Mouse (Mus musculus): ENCODE data around the gene Cep131. TPM values are rescaled to one million over a fixed set of nuclear protein-coding genes. Genes with fewer than 3 reads are reported as not detected.

Cep131 gene
- polyA plus RNA-seq, 1 experiment from 2014 or later: 30.3 TPM

- no peaks in the 10 kb centered on the region for H3K9me3 ChIP-seq
- H3K27ac ChIP-seq: no peak overlapping the region
- peak overlapping the region; percentile 94 for H3K4me2 ChIP-seq
- peaks cover 43% of the 10 kb centered on the region for H3K27me3 ChIP-seq
- WGBS: 2% methylated on average over 23 of the region's 23 CpGs
- H3K36me3 ChIP-seq: no peaks in the 10 kb centered on the region
- no peak for ATAC-seq (ENCODE audit: insufficient number of reproducible peaks, insufficient read depth, low FRiP score, low TSS enrichment, low read depth)
- peaks cover 45% of the 10 kb centered on the region for H3K4me1 ChIP-seq
- peak overlapping the region; percentile 54 for H3K9ac ChIP-seq
- peak overlapping the region; percentile 68 for H3K4me3 ChIP-seq
Measured at GRCm38 (mm10) chr11:120048252-120048556, 38.4 kb downstream of the Cep131 start.

DNA sequence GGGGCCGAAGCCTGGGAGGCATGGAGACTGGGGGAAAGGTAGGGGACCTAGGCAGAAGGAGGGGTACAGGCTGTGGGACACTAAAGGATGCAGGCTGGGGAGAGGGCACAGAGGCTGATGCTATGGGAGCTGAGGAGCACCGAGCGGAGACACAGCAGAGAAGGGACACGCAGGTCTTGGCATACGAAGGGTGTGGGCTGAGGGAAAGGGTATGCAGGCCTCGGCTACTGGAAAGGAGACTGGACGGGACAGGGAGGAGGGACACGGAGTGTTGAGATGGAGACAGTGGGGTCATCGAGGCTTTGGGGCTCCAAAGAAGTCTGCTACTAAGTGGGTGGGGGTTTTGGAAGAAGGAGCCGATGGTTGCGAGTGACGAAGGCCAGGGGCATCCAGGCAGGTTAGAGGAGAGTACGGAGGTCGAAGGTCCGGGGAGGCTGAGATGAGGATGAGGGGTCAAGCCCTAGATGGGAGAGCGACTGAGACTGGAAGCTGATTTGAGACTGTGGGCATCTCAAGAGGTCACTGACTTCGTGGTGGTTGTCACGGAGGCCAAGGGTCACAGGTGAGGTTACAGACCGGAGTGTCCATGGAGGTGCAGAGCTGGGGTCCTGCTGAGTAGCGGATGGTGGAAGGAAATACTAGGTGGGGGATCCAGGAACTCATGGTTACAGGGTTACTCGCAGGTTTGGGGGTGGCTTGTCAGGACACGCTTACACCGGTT lies 38.9 kb downstream of the Cep131 start:
- no peak overlapping the region for H3K27ac ChIP-seq
- no peak for ATAC-seq (ENCODE audit: insufficient number of reproducible peaks, insufficient read depth, low FRiP score, low TSS enrichment, low read depth)
- H3K4me2 ChIP-seq: peak overlapping the region; percentile 94
- no peaks in the 10 kb centered on the region for H3K9me3 ChIP-seq
- H3K36me3 ChIP-seq: no peaks in the 10 kb centered on the region
- H3K4me3 ChIP-seq: peak overlapping the region; percentile 68
- peaks cover 45% of the 10 kb centered on the region for H3K4me1 ChIP-seq
- peak overlapping the region; percentile 77 for H3K9ac ChIP-seq
- WGBS: 8% methylated on average over 23 of the region's 23 CpGs
- peaks cover 43% of the 10 kb centered on the region for H3K27me3 ChIP-seq

- Histone ChIP-seq H3K9ac (peak within 1 kb of the TSS; percentile 77), H3K4me2 (peak within 1 kb of the TSS; percentile 94), H3K27ac (no peak within 1 kb of the TSS), H3K4me1 (peaks cover 38% of the 10 kb centered on the region), H3K9me3 (no peaks in the 10 kb centered on the region), H3K36me3 (no peaks in the 10 kb centered on the region), H3K4me3 (peak within 1 kb of the TSS; percentile 68), H3K27me3 (peaks cover 43% of the 10 kb centered on the region)
- no peak for ATAC-seq (ENCODE audit: insufficient number of reproducible peaks, insufficient read depth, low FRiP score, low TSS enrichment, low read depth)
- 1% methylated on average over 63 of the region's 63 CpGs for WGBS
Measured at GRCm38 (mm10) chr11:120046553-120047191, 40.0 kb downstream of the Cep131 start, which contains the start of gene Aatk. Gene Aatk, minus strand, starts transcription at chr11:120047167.

DNA sequence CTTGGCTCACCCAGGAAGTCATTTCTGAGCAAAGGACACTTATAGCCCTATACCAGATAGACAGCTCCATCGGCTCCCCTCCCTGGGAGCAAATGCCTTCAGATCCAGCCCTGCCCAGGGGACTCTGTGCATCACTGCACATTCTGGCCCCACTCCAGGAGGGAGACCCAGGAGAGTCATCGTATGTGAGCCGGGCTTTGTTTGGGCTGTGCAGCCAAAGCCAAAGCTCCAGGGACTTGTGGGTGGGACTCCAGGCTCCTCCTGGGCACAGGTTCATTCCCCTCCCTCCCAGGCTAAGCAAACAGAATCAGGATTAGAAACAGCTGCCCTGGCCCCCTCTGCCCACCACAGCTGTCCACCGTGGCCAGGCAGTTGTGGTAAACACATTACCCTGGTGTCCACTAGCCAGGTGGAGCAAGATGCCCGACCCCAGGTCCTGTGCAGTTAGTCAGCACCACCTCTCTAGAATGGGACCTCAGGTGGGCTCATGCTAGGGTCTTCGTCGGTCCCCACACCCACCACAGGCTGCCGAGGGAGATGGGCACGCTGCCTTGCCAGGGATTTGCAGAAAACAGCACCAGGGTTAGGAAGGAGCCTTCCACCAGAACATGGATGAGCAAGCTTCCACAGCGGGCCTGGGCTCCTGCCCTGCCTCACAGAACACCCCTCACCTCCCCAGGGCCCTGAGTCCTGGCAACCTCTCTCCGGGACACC lies 40.6 kb downstream of the Cep131 start:
- peak overlapping the region; percentile 77 for H3K9ac ChIP-seq
- peaks cover 31% of the 10 kb centered on the region for H3K4me1 ChIP-seq
- peaks cover 43% of the 10 kb centered on the region for H3K27me3 ChIP-seq
- ATAC-seq (ENCODE audit: insufficient number of reproducible peaks, insufficient read depth, low FRiP score, low TSS enrichment, low read depth): no peak
- H3K4me2 ChIP-seq: peak overlapping the region; percentile 94
- H3K4me3 ChIP-seq: peak overlapping the region; percentile 68
- H3K36me3 ChIP-seq: no peaks in the 10 kb centered on the region
- H3K27ac ChIP-seq: no peak overlapping the region
- no peaks in the 10 kb centered on the region for H3K9me3 ChIP-seq
- WGBS: 34% methylated on average over 11 of the region's 11 CpGs

DNA sequence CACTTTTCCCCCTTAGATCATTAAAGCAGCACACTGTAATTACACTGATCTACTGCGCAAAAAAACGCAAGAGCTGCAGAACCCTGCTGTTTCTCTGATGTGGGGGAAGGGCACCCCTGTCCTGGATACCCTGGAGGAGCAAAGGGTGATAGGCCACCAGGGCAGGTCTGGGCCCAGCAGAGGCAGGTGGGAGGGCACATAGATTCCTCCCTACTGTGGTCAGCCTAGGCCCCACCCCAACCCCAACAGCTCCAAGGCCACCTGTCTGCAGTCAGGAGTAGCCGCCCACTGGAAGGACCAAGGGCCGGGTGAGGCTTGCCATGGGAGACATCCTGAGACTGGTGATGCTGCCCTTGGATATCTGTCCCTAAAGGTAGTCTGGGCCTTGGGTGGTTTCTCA lies 41.3 kb downstream of the Cep131 start:
- Histone ChIP-seq H3K36me3 (no peaks in the 10 kb centered on the region), H3K4me1 (peaks cover 30% of the 10 kb centered on the region), H3K27ac (no peak overlapping the region), H3K27me3 (peaks cover 39% of the 10 kb centered on the region), H3K4me2 (0 out of 2 replicates have a peak overlapping the region, but pooled peaks have one; percentile 94), H3K9ac (0 out of 2 replicates have a peak overlapping the region, but pooled peaks have one; percentile 77), H3K9me3 (no peaks in the 10 kb centered on the region), H3K4me3 (0 out of 2 replicates have a peak overlapping the region, but pooled peaks have one; percentile 68)
- 58% methylated on average over 4 of the region's 4 CpGs for WGBS
- ATAC-seq (ENCODE audit: insufficient number of reproducible peaks, insufficient read depth, low FRiP score, low TSS enrichment, low read depth): no peak

DNA sequence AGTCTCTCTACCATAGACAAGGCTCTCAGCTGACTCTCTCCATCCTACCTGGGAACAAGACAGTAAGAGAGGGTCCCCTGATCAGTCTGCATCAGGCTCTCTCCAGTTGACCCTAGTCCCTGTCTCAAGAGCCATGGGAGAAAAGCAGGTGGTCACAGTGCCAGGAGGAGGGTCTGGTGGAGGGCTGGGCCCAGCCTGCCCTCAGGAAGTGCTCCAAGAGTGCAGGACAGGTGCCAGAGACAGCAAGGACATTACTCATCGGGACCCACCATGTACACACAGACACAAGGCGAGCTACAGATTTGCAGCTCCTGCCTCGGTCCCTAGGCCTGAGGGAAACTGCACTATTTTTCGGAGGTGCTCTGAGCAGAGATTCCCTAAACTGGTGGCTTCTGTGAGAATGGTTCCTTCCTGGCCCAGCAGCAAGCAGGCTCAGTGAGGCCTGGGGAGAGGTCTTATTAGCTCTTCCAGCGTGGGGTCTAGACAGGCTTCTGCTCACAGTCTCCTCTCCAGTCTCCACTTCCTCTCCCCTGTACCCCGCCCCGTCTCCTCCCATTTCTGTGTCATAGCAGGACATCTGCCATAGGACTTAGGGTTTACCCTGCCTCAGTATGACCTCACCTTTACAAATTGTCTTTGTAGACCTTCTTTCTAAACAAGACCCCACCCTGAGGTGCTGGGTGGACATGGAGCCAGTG lies 44.3 kb downstream of the Cep131 start:
- 71% methylated on average over 7 of the region's 7 CpGs for WGBS
- Histone ChIP-seq H3K27me3 (peaks cover 13% of the 10 kb centered on the region), H3K9me3 (no peaks in the 10 kb centered on the region), H3K4me1 (peaks cover 19% of the 10 kb centered on the region), H3K36me3 (no peaks in the 10 kb centered on the region), H3K9ac (0 out of 2 replicates have a peak overlapping the region, but pooled peaks have one; percentile 44), H3K27ac (no peak overlapping the region), H3K4me2 (no peak overlapping the region), H3K4me3 (no peak overlapping the region)
- ATAC-seq (ENCODE audit: insufficient number of reproducible peaks, insufficient read depth, low FRiP score, low TSS enrichment, low read depth): no peak

GRCm38 (mm10) chr11:120041191-120042123 lies 45.2 kb downstream of the Cep131 start:
- no peak overlapping the region for H3K4me3 ChIP-seq
- H3K9ac ChIP-seq: no peak overlapping the region
- no peak for ATAC-seq (ENCODE audit: insufficient number of reproducible peaks, insufficient read depth, low FRiP score, low TSS enrichment, low read depth)
- H3K27ac ChIP-seq: no peak overlapping the region
- no peak overlapping the region for H3K4me2 ChIP-seq
- WGBS: 60% methylated on average over 13 of the region's 13 CpGs
- H3K27me3 ChIP-seq: peaks cover 8% of the 10 kb centered on the region
- peaks cover 15% of the 10 kb centered on the region for H3K4me1 ChIP-seq
- H3K9me3 ChIP-seq: no peaks in the 10 kb centered on the region
- H3K36me3 ChIP-seq: no peaks in the 10 kb centered on the region

GRCm38 (mm10) chr11:120040440-120040839 lies 46.2 kb downstream of the Cep131 start:
- no peaks in the 10 kb centered on the region for H3K27me3 ChIP-seq
- no peak for ATAC-seq (ENCODE audit: insufficient number of reproducible peaks, insufficient read depth, low FRiP score, low TSS enrichment, low read depth)
- WGBS: 72% methylated on average over 8 of the region's 8 CpGs

DNA sequence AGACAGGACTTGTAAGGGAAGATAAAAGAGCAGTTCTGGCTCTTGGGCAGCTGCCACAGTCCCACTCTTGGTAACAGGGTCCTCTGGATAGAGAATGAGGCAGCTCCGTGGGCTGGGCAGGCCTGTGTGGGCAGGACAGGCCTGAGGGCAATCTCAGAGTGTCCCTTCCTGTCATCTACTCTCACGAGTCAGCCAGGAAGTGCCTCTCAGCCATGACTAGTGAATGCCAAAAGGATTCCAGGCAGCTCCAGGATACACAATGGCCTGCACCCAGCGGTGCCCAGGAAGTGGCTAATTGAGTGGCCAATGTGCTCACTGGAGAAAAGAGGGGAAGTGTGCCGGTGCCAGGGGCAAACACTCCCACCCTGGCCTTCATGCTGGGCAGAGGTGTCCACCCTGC lies 47.0 kb downstream of the Cep131 start:
- Histone ChIP-seq H3K27me3 (no peaks in the 10 kb centered on the region), H3K27ac (no peak overlapping the region), H3K36me3 (no peaks in the 10 kb centered on the region), H3K9ac (peak overlapping the region; percentile 49; the same call in 1 of the 2 replicates), H3K4me2 (no peak overlapping the region), H3K4me3 (no peak overlapping the region), H3K4me1 (0 out of 2 replicates have a peak, but pooled peaks cover 3% of the 10 kb centered on the region), H3K9me3 (no peaks in the 10 kb centered on the region)
- ATAC-seq (ENCODE audit: insufficient number of reproducible peaks, insufficient read depth, low FRiP score, low TSS enrichment, low read depth): no peak
- WGBS: 18% methylated on average over 4 of the region's 4 CpGs

More at GRCm38 (mm10) chr11:120040440-120040839, 46.2 kb downstream of the Cep131 start:
- H3K4me1 ChIP-seq: peaks cover 4% of the 10 kb centered on the region
- no peak overlapping the region for H3K27ac ChIP-seq
- no peaks in the 10 kb centered on the region for H3K36me3 ChIP-seq
- no peak overlapping the region for H3K9ac ChIP-seq
- H3K4me2 ChIP-seq: no peak overlapping the region
- no peak overlapping the region for H3K4me3 ChIP-seq
- no peaks in the 10 kb centered on the region for H3K9me3 ChIP-seq

DNA sequence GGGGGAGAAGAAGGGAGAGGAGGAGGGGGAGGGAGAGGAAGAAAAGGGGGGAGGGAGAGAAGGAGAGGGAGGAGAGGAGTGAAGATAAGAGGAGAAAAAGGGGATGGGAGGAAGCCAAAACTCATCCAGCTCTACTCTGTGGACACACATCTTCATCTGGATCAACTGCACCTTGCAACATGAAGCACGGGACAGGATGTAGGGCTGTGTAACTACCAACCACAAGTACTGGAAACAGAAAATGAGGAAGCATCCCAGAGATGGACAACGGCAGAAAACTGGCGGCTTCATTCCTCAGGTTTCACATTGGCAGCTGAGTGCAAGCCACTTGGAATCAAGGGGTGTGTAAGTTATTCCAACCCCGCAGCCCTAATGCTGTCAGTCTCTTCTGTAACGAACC lies 51.9 kb downstream of the Cep131 start:
- H3K27ac ChIP-seq: no peak overlapping the region
- H3K4me1 ChIP-seq: peaks cover 19% of the 10 kb centered on the region
- no peak overlapping the region for H3K9ac ChIP-seq
- ATAC-seq (ENCODE audit: insufficient number of reproducible peaks, insufficient read depth, low FRiP score, low TSS enrichment, low read depth): no peak
- H3K4me3 ChIP-seq: no peak overlapping the region
- H3K9me3 ChIP-seq: no peaks in the 10 kb centered on the region
- H3K36me3 ChIP-seq: no peaks in the 10 kb centered on the region
- no peak overlapping the region for H3K4me2 ChIP-seq
- no peaks in the 10 kb centered on the region for H3K27me3 ChIP-seq
- WGBS: 56% methylated on average over 5 of the region's 5 CpGs

All from embryonic facial prominence, embryonic 13.5 days (tissue).